Mouse (Mus musculus) CH12.LX (cell line): ENCODE measurements around the gene Noxo1. TPM values are rescaled to one million over a fixed set of nuclear protein-coding genes. Genes with fewer than 3 reads are reported as not detected.

Source experiments
- DNase-seq: peaks from one replicate; pipeline ENCODE4 v3.0.0-alpha.2; 2013; ENCODE audit errors: extremely low read depth
- H3K27ac ChIP-seq: 2 replicates; pipeline ENCODE4 v1.5.1; 2012; ENCODE audit warnings: low read depth, mild to moderate bottlenecking, control low read depth, moderate library complexity; ENCODE audit not compliant: insufficient read depth
- H3K27me3 ChIP-seq: replicated peaks from 2 replicates; pipeline ENCODE3; 2012; ENCODE audit warnings: inconsistent platforms
- H3K36me3 ChIP-seq, 2 experiments: replicated peaks in 1 of 2; 2 replicates each; pipeline versions ENCODE3 to v1.6.1; 2012; ENCODE audit warnings: inconsistent platforms in 1 of 2, low read length in 1 of 2, mild to moderate bottlenecking in 1 of 2, mixed read lengths in 1 of 2, moderate library complexity in 1 of 2; ENCODE audit not compliant: control insufficient read depth in 1 of 2, insufficient read depth in 1 of 2
- H3K4me1 ChIP-seq, 2 experiments: 2 replicates each; pipeline ENCODE4 v1.6.1; 2012; ENCODE audit warnings: inconsistent platforms in 1 of 2, moderate library complexity in 1 of 2; ENCODE audit not compliant: insufficient read depth in 2 of 2, control insufficient read depth in 1 of 2
- H3K4me2 ChIP-seq: 2 replicates; pipeline ENCODE4 v1.6.1; 2012; ENCODE audit warnings: low read depth, mild to moderate bottlenecking, control low read depth; ENCODE audit not compliant: poor library complexity, insufficient read depth, severe bottlenecking
- H3K4me3 ChIP-seq, 3 experiments: fragments of 150-350 bp in 1 of 3; sonication (generic) in 1 of 3; replicated peaks in 1 of 3; 2 replicates each; pipeline versions ENCODE3 to v1.5.1; 2011 to 2012; ENCODE audit warnings: low read depth in 2 of 3, low read length in 2 of 3, mild to moderate bottlenecking in 2 of 3, moderate library complexity in 2 of 3, control low read depth in 1 of 3, improper control_type of control experiment in 1 of 3, inconsistent platforms in 1 of 3, mixed read lengths in 1 of 3; ENCODE audit not compliant: poor library complexity in 1 of 3
- H3K79me2 ChIP-seq: replicated peaks from 2 replicates; pipeline ENCODE4 v1.6.1; 2012; ENCODE audit warnings: mild to moderate bottlenecking, moderate library complexity; ENCODE audit not compliant: control insufficient read depth, poor library complexity, insufficient read depth, severe bottlenecking; ENCODE audit errors: extremely low read depth
- H3K9ac ChIP-seq: 2 replicates; pipeline ENCODE4 v1.6.1; 2012; ENCODE audit warnings: low read depth, mild to moderate bottlenecking, control low read depth, moderate library complexity; ENCODE audit not compliant: insufficient read depth
- H3K9me3 ChIP-seq: replicated peaks from 2 replicates; pipeline ENCODE3; 2012; ENCODE audit warnings: low read length, inconsistent platforms, mixed read lengths
- BHLHE40 ChIP-seq: IDR thresholded peaks from 2 replicates; pipeline ENCODE4 v1.6.1; 2011; ENCODE audit warnings: mild to moderate bottlenecking, low read depth, low read length, improper control_type of control experiment
- HCFC1 ChIP-seq: IDR thresholded peaks from 2 replicates; pipeline ENCODE4 v1.6.1; 2012; ENCODE audit warnings: low read depth, mild to moderate bottlenecking, inconsistent platforms, low read length, improper control_type of control experiment
- IRF4 ChIP-seq: IDR thresholded peaks from 2 replicates; pipeline ENCODE4 v1.6.1; 2014; ENCODE audit warnings: low read depth, mild to moderate bottlenecking, inconsistent platforms, low read length, improper control_type of control experiment
- KAT2A ChIP-seq: IDR thresholded peaks from 2 replicates; pipeline ENCODE4 v1.6.1; 2012; ENCODE audit warnings: low read length, improper control_type of control experiment, inconsistent platforms; ENCODE audit not compliant: insufficient replicate concordance
- MXI1 ChIP-seq: IDR thresholded peaks from 2 replicates; pipeline ENCODE4 v1.6.1; 2011; ENCODE audit warnings: mild to moderate bottlenecking, low read depth, low read length, improper control_type of control experiment
- NELFE ChIP-seq: IDR thresholded peaks from 2 replicates; pipeline ENCODE4 v1.6.1; 2011; ENCODE audit warnings: low read depth, low read length, improper control_type of control experiment
- POLR2A ChIP-seq: IDR thresholded peaks from 2 replicates; pipeline ENCODE4 v1.6.1; 2011; ENCODE audit warnings: low read depth, mild to moderate bottlenecking, improper control_type of control experiment, low read length
- POLR2AphosphoS2 ChIP-seq: IDR thresholded peaks from 2 replicates; pipeline ENCODE4 v1.6.1; 2011; ENCODE audit warnings: low read depth, low read length, improper control_type of control experiment
- RAD21 ChIP-seq: IDR thresholded peaks from 2 replicates; pipeline ENCODE4 v1.6.1; 2011; ENCODE audit warnings: low read depth, mild to moderate bottlenecking, low read length, improper control_type of control experiment, moderate library complexity
- SMC3 ChIP-seq: IDR thresholded peaks from 2 replicates; pipeline ENCODE4 v1.6.1; 2011; ENCODE audit warnings: low read depth, low read length, improper control_type of control experiment
- TCF12 ChIP-seq: IDR thresholded peaks from 2 replicates; pipeline ENCODE4 v1.6.1; 2014; ENCODE audit warnings: low read depth, mild to moderate bottlenecking, inconsistent platforms, low read length, improper control_type of control experiment
- UBTF ChIP-seq: IDR thresholded peaks from 2 replicates; pipeline ENCODE4 v1.6.1; 2012; ENCODE audit warnings: low read depth, mild to moderate bottlenecking, inconsistent platforms, low read length, improper control_type of control experiment, moderate library complexity
- ZKSCAN1 ChIP-seq: IDR thresholded peaks from 2 replicates; pipeline ENCODE4 v1.6.1; 2012; ENCODE audit warnings: low read depth, inconsistent platforms, low read length, improper control_type of control experiment, borderline replicate concordance
- ZMIZ1 ChIP-seq: IDR thresholded peaks from 2 replicates; pipeline ENCODE4 v1.6.1; 2012; ENCODE audit warnings: low read depth, mild to moderate bottlenecking, inconsistent platforms, low read length, improper control_type of control experiment
- dilution Hi-C: fragments of 300-500 bp; cut with MboI; formaldehyde crosslinking; loops from 2 replicates; pipeline ENCODE4 v1.14.3; 2020; ENCODE audit warnings: low sequenced_read_pairs; ENCODE audit not compliant: extremely low pct_unique_long_range_greater_than_20kb, extremely low pct_ligation_motif_present
- in situ Hi-C: fragments of 300-500 bp; cut with MboI; formaldehyde crosslinking; loops from 3 replicates; pipeline ENCODE4 v1.14.3; 2019; ENCODE audit warnings: low sequenced_read_pairs, low pct_ligation_motif_present, low pct_unique_long_range_greater_than_20kb, mixed read lengths
- polyA plus RNA-seq: library from polyadenylated mRNA; unstranded; fragments of >175 nt; gene quantifications from 2 replicates; pipeline ENCODE4 v1.2.1, GENCODE M21; 2012; ENCODE audit warnings: low read depth; ENCODE audit not compliant: insufficient read length
- total RNA-seq, 2 experiments: library from RNA; depleted of rRNA; stranded (reverse); fragments of 300-350 nt in 1 of 2; fragments of >200 nt in 1 of 2; gene quantifications; 2 replicates each; pipeline ENCODE4 v1.2.3; 2012 to 2014

The Noxo1 gene
- total and polyA plus RNA-seq, 3 experiments = 0.47 to 2.5 (median 0.89) TPM

DNA sequence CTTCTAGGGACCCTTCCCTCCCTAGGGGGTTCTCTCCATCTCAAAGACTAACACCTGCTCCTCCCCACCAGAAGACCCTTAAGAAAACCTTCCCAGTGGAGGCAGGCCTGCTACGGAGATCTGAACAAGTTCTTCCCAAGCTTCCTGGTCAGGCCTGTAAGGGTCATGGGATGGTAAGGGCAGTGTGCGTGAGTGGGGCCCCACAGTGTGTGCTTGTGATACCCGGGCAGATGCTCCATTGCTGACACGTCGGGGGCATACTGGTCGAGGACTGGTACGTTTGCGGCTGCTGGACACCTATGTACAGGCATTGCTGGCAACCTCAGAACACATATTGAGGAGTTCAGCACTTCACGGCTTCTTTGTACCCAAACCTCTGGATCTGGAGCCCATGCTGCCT, 2.7 kb downstream of the Noxo1 start:
- in situ Hi-C loops (no loop called here), dilution Hi-C loops (no loop called here)
- DNase-seq = no peak
- H3K9me3 ChIP-seq = no peaks in the 10 kb centered on the region
- TF ChIP-seq ZKSCAN1 (no peak), ZMIZ1 (no peak), MXI1 (no peak), UBTF (no peak), KAT2A (no peak)
- H3K27ac ChIP-seq = no peak overlapping the region
- no peaks in the 10 kb centered on the region for H3K79me2 ChIP-seq
- no peaks in the 10 kb centered on the region for H3K27me3 ChIP-seq
- H3K9ac ChIP-seq = no peak overlapping the region
- H3K4me1 ChIP-seq = peaks cover 6 to 45% of the 10 kb centered on the region in 2 experiments
- peaks cover 37 to 54% of the 10 kb centered on the region in 2 experiments for H3K36me3 ChIP-seq
- H3K4me3 ChIP-seq = no peak overlapping the region
- H3K4me2 ChIP-seq = no peak overlapping the region

DNA sequence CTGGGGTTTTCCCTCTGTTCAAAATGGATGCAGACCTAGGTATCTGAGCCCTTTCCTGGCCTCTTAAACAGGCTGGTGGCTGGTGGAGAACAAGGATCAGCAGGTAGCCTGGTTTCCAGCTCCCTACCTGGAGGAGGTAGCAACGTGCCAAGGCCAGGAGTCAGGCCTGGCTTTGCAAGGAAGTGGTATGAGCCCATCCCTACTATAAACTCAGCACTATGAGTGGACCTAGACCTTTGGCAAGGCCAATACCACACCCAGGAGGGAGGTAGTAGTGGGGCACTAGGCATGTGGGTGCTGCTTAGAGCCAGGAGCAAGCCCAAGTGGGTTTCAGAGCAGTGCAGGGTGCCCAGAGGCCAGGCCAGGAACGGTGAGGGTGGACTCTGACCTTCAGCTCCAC, 3.4 kb downstream of the Noxo1 start:
- Histone ChIP-seq H3K9ac (no peak overlapping the region), H3K9me3 (no peaks in the 10 kb centered on the region), H3K79me2 (no peaks in the 10 kb centered on the region), H3K36me3 (peaks cover 44 to 55% of the 10 kb centered on the region in 2 experiments), H3K4me3 (no peak overlapping the region), H3K4me2 (no peak overlapping the region), H3K4me1 (peaks cover 6 to 42% of the 10 kb centered on the region in 2 experiments), H3K27me3 (no peaks in the 10 kb centered on the region), H3K27ac (no peak overlapping the region)
- no peak for DNase-seq
- in situ Hi-C loops (no loop called here), dilution Hi-C loops (no loop called here)
- TF ChIP-seq TCF12 (no peak), POLR2AphosphoS2 (no peak), IRF4 (no peak), SMC3 (no peak), ZKSCAN1 (no peak), RAD21 (no peak), POLR2A (no peak), BHLHE40 (no peak)

DNA sequence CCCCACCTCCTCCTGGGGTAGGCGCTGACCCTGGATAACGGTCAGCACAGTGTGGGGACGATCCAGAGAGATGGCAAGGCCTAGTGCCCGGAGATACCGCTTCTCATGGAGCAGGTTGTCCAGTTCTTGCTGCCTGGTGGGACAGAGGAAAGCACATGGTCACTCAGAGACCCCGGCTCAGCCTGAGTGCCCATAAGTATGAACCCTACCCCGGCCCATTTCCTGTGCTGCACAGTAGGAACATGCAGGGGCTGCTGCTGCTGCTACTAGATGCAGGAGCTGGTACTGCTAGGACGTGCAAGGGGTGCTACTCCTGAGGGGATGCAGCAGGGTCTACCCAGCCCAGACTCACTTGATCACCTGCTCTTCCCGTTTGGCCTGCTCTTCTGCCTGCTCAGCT, 5.2 kb downstream of the Noxo1 start:
- dilution Hi-C loops = no loop called here
- in situ Hi-C loops = no loop called here
- no peaks in the 10 kb centered on the region for H3K9me3 ChIP-seq
- H3K9ac ChIP-seq = no peak overlapping the region
- no peak overlapping the region for H3K4me3 ChIP-seq
- H3K79me2 ChIP-seq = peaks cover 5% of the 10 kb centered on the region
- H3K27ac ChIP-seq = no peak overlapping the region
- H3K36me3 ChIP-seq = peaks cover 56 to 71% of the 10 kb centered on the region in 2 experiments
- H3K4me1 ChIP-seq = peaks cover 11 to 44% of the 10 kb centered on the region in 2 experiments
- TF ChIP-seq NELFE (no peak), SMC3 (no peak), HCFC1 (no peak), TCF12 (no peak), POLR2AphosphoS2 (no peak)
- H3K27me3 ChIP-seq = no peaks in the 10 kb centered on the region
- DNase-seq = no peak
- no peak overlapping the region for H3K4me2 ChIP-seq
